Mouse (Mus musculus) bone marrow macrophage, adult 2 months (primary cell): ENCODE data around the gene Slc6a9.

Experiments
- CTCF ChIP-seq: IDR thresholded peaks from 2 replicates; pipeline ENCODE4 v1.5.1; 2012; ENCODE audit warnings: low read depth, mild to moderate bottlenecking, low read length, moderate library complexity
- POLR2A ChIP-seq: IDR thresholded peaks from 2 replicates; pipeline ENCODE4 v1.6.1; 2012; ENCODE audit warnings: mild to moderate bottlenecking, low read depth, low read length, borderline replicate concordance

GRCm38 (mm10) chr4:117887133-117887532 is 52.8 kb downstream of the Slc6a9 start, which contains the start of gene Atp6v0b:
- no peak for TF ChIP-seq CTCF
- no peak for TF ChIP-seq POLR2A
